Mouse (Mus musculus): ENCODE results near the gene Gm10961. TPM values are rescaled to one million over a fixed set of nuclear protein-coding genes. Genes with fewer than 3 reads are reported as not detected.

Gm10961 gene
- total RNA-seq, 2 experiments from 2014 or later = not detected

GRCm38 (mm10) chr3:107656888-107657287 lies 25.8 kb downstream of the Gm10961 start:
- no peak for DNase-seq

- no peak for DNase-seq
Observed at GRCm38 (mm10) chr3:107659000-107659399, 27.9 kb downstream of the Gm10961 start.

- DNase-seq = no peak
Observed at GRCm38 (mm10) chr3:107664641-107665040, 33.5 kb downstream of the Gm10961 start.

- no peak for DNase-seq
Observed at GRCm38 (mm10) chr3:107667426-107667825, 36.3 kb downstream of the Gm10961 start.

GRCm38 (mm10) chr3:107668786-107669185 lies 37.7 kb downstream of the Gm10961 start:
- no peak for DNase-seq

- no peak for DNase-seq
Observed at GRCm38 (mm10) chr3:107670500-107670899, 39.4 kb downstream of the Gm10961 start.

GRCm38 (mm10) chr3:107671509-107671908 lies 40.4 kb downstream of the Gm10961 start:
- no peak for DNase-seq

- DNase-seq = peak in 1 of 2 experiments; percentile 46
Observed at GRCm38 (mm10) chr3:107680790-107681576, 49.9 kb downstream of the Gm10961 start.

Other genes starting within 250 kb of the Gm10961 start
- 10 to 100 TPM in 1 of 2 experiments, 1 to 10 TPM in 1; 5.1 to 10.5 TPM for gene Kcnc4, start 171.8 kb upstream of the Gm10961 start, total RNA-seq (2021)
- gene Slc6a17, start 113.3 kb upstream of the Gm10961 start, total RNA-seq (2021) = 10 to 100 TPM in 1 of 2 experiments, 1 to 10 TPM in 1; 2.5 to 10.7 TPM
- not detected for gene Ubl4b, start 76.2 kb upstream of the Gm10961 start, total RNA-seq (2021)
- gene Alx3, start 36.3 kb upstream of the Gm10961 start, total RNA-seq (2021) = not detected
- gene Strip1, start 372 bp downstream of the Gm10961 start, total RNA-seq (2021) = 10 to 100 TPM; 31.1 to 33.5 TPM
- gene Ahcyl1, start 65.2 kb downstream of the Gm10961 start, total RNA-seq (2021) = 100 to 1,000 TPM; 230 to 232 TPM
- 10 to 100 TPM; 14.2 to 27.4 TPM for gene Csf1, start 129.1 kb downstream of the Gm10961 start, total RNA-seq (2021)
- not detected for gene Eps8l3, start 245.9 kb downstream of the Gm10961 start, total RNA-seq (2021)

Measured in adrenal gland, postnatal 36 days (tissue).